Mouse (Mus musculus) yolk sac, embryonic 10.5 days (tissue): ENCODE measurements around the gene Psmd2.
"Not testable (repeated sequence)": the region's sequence is repeated elsewhere in the genome, so short reads cannot be mapped to it uniquely, and the experiment has no call there.

Source experiments
- DNase-seq: peaks from one replicate; pipeline ENCODE4 v3.0.0-alpha.2; 2017; ENCODE audit warnings: low spot score

The Psmd2 gene

DNA sequence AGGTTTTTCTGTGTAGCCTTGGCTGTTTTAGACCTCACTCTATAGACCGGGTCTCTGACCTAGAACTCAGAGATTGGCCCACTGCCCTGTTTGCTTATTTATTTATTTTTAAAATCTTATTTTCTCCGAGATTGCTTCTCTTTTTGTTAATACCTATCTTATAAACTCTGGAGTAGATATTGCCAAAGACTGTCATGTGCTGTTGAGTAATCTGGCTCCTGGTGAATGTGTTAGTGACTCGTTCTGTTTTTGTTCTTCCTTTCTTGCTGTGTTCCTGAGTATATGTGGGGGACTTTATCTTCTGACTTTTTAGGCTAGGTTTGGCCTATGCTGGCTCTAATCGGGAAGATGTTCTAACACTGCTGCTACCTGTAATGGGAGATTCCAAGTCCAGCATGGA lies 6.2 kb downstream of the Psmd2 start:
- DNase-seq: no peak

DNA sequence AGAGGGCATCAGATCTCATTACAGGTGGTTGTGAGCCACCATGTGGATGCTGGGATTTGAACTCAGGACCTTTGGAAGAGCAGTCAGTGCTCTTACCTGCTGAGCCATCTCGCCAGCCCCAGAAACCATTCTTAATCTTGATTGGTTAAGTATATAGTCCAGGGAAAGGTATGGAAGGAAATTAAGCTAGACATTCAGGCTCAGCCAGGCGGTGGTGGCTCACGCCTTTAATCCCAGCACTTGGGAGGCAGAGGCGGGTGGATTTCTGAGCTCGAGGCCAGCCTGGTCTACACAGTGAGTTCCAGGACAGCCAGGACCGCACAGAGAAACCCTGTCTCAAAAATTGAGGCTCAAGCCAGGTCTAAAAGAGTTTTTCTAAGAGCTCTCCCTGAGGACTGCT lies 16.6 kb downstream of the Psmd2 start, which contains the start of gene Eif4g1:
Gene Eif4g1, plus strand, starts transcription at position 301 of the 400 bp plus-strand sequence.
- DNase-seq: not testable (repeated sequence)

DNA sequence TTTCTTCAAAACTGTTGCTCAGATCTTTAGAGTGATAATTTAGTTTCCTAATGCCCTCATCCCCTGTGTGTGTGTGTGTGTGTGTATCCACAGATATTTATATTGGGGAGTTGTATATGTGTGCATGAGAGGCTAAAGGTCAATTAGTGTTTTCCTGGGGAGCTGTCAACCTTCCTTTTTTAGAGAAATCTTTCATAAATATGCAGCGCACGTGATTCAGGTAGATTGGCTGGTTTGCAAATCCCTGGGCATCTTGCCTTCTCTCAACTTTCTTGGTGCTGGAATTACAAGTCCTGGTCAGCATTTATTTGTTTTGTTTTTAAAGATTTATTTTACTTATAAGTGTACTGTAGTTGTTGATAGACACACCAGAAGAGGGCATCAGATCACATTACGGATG lies 18.8 kb downstream of the Psmd2 start:
- DNase-seq: no peak

DNA sequence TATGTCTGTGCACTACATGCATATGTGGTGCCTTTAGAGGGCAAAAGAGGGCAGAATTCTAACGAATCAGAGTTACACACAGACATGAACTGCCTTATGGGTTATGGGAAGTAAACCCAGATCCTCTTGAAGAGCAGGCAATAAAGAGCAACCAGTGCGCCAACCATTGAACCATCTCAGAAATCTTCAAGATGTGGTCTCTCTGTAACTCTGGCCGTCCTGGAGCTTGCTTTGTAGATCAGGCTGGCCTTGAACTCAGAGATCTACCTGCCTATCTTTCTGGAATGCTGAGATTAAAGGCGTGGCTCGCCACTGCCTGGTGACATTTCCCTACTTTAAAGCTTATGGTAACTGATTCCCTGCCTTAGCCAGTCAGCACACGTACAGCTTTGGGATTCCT lies 20.4 kb downstream of the Psmd2 start:
- DNase-seq: no peak

DNA sequence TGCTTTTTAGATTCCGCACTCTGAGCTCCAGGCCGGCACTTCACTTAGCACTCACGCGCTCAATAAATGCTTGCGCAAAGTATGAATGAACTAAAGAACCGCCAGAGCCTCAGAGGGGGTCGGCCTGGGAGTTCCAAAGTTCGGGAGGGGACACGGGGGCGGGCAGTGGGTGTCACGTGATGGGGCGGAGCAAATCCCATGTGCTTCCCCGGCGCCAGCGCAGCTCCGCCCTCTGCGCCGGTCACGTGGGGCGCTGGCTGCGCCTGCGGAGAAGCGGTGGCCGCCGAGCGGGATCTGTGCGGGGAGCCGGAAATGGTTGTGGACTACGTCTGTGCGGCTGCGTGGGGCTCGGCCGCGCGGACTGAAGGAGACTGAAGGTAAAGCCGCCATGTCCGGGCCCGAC lies 21.0 kb downstream of the Psmd2 start:
- DNase-seq: peak; percentile 97

DNA sequence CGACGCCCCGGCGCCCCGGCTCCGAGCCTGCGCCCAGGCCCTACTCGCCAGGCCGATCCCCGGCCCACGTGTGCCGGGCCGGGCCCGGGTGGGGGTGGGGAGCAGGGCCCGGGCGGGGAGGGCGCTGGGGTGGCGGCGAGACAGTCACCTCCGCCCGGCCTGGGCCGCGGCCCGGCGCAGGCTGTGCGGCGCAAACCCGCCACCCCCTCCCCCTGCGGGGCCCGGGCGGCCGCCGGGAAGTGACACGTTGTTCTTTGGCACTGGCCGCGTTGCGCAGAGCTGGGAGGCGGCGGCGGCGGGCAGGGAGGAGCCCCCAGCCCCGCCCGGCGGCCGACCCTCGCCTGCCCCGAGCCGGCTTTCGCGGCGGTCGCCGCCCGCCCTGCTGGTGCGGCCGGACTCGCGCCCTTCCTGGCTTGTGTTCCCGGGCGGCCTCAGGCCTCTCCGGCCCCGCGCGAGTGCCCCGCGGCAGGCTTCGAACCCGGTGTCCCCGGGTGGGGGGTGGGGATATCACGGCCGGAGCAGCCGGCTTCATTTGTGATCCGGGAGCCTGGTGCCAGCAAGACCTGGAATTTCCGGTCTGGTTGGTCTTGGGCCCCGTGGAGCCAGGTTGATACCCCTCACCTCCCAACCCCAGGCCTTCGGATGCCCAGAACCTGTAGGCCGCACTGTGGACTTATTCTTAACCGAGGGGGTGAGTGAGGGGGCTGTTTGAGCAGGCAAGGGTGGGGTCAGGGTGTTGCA lies 21.7 kb downstream of the Psmd2 start:
- peak; percentile 66 for DNase-seq

DNA sequence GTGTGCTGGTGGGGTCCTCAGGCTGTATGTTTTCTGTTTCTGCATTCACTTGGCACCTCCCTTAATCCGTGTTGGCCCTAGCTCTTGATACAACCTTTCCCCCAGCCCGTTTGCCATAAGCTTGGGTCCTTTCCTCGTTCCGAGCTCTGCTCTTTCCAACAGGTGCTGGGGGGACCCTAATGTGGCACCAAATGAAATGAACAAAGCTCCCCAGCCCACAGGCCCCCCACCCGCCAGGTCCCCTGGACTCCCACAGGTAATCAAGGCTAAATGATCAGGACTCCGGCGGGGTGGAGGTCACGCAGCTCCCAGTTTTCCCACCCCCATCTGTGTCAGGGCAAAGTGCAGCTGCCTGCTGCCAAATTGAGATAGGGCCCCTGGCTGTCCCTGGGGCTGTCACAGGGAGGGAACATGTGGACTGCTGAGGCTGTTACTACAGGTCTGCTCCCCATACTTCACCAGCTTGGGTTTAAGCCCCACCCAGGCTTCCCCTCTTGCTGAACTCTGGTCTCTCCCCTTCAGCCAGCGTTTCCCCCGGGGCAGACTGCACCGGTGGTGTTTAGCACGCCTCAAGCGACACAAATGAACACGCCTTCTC lies 22.4 kb downstream of the Psmd2 start:
- DNase-seq: peak; percentile 73

DNA sequence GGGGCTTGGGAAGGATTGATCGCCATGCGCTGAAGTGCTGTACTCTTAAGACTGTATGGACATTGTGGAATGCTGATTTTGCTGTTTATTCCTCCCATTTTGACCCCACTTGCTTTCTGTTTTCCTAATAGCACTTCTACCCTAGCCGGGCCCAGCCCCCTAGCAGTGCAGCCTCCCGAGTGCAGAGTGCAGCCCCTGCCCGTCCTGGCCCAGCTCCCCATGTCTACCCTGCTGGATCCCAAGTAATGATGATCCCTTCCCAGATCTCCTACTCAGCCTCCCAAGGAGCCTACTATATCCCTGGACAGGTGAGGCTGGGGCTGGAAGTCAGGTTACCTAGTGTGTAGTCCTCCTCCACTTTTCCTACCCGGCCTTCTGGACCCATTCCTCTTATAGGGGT lies 23.8 kb downstream of the Psmd2 start:
- no peak for DNase-seq

DNA sequence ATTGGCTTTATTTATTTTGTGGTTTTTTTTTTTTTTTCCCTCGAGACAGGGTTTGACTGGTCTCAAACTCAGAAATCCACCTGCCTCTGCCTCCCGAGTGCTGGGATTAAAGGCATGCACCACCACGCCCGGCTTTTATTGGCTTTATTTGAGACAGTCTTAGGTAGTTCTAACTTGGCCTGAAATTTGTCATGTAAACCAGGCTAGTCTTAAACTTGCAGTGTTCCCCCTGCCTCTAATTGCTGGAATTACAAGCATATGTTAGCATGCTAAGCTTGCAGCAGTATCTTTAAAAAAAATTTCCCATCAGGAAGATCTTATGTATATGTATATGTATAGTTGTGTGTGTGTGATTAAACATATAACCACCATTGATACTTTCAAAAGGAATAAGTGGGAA lies 25.2 kb downstream of the Psmd2 start:
- DNase-seq: no peak

DNA sequence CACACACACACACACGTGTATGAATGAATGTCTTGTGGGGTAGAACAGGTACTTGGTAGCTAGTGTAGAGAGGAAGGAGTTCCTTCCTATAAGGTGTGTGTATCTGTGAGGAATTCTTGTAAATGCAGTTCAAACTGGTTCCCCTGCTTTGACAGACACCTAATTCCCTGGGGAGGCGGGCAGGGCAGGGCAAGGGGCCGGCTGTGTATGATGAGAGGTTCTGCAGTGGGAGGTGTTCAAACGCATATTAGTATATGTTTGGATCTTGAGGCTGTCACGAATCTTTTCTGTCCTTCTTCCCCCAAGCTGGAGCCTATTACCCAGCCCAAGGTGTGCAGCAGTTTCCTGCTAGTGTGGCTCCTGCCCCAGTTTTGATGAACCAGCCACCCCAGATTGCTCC lies 25.9 kb downstream of the Psmd2 start:
- no peak for DNase-seq

DNA sequence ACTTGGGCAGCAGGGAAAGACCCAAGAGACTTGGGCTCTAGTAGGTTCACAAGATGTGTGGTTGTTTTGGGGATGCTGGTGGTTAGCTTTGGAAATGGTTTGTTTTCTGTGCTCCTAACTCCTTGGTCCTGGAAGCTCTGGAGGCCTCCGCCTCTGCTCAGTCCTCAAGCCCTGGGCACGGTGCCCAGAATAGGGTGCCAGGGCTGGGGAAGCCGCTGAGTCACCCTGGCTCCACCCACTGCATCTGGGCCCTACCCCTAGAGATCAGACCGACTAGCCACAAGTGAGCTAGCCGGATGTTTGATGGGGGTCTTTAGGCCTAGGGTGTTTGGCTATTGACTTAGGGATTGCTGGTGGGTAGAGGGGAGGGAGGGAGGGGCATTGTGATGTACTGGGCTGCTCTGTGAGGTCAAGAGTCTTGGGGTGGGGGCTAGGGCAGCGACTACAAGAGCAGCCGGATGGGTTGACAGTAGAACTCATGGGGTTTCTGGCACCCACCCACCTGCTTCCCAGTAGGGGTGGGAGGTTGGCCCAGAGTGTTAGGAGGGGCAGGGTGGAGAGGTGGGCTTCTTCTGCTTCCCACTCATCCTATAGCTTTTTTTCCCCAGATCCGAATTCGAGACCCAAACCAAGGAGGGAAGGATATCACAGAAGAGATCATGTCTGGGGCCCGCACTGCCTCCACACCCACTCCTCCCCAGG lies 26.7 kb downstream of the Psmd2 start:
- DNase-seq: no peak

DNA sequence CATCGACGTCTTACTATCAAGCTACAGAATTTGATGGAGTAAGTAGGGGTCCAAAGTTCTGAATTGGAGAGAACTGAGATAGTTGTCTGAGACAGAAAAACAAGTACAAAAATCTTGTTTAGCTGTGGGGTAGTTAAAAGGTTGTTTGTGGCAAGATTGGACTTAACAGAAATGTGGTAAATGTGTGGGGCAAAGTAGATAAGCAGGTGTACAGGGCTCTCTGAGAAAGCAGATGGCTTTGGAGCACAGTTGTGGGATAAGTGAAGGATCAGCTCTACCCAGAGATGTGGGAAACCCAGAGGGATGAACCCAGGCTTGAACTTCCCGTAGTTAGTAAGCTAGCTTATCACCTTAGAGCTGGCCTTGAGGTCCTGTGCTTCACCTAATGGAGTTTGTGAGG lies 39.3 kb downstream of the Psmd2 start:
- DNase-seq: no peak

DNA sequence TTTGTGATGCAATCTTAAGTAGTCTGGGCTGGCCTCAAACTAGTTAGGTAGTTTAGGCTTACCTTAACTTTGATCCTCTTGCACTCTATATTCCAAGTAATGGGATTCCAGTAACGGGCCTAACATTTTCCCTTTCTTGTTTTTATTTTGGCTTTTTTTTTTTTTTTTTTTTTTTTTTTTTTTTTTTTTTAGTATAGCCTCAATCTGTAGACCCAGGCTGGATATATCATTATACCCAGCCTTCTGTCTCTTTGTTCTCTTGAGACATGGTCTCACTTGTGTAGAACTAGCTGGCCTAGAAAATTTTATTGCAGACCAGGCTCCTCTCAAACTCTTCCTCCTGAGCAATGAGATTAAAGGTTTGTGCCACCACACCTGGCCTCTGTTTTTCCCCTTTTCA lies 40.2 kb downstream of the Psmd2 start:
- no peak for DNase-seq

DNA sequence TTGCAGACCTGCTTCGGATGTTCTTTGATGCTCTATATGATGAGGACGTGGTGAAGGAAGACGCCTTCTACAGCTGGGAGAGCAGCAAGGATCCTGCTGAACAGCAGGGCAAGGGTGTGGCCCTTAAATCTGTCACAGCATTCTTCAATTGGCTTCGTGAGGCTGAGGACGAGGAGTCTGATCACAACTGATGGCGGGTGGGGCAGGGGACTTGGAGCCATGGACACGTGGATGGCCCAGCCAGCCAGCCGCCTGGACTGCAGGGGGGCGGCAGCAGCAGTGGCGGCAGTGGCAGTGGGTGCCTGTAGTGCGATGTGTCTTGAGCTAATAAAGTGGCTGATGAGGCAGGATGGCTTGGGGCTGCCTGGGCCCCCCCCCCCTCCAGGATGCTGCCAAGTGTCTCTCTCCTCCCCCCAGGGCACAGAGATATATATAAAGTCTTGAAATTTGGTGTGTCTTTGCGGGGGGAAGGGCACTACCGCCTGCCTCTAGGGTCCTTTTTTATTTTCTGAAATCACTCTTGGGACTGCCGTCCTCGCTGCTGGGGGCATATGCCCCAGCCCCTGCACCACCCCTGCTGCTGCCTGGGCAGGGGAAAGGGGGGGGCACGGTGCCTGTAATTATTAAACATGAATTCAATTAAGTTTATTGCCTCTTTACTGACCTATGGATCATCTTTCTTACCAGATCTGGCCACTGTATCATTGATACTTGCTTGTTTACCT lies 41.0 kb downstream of the Psmd2 start:
- DNase-seq: no peak

DNA sequence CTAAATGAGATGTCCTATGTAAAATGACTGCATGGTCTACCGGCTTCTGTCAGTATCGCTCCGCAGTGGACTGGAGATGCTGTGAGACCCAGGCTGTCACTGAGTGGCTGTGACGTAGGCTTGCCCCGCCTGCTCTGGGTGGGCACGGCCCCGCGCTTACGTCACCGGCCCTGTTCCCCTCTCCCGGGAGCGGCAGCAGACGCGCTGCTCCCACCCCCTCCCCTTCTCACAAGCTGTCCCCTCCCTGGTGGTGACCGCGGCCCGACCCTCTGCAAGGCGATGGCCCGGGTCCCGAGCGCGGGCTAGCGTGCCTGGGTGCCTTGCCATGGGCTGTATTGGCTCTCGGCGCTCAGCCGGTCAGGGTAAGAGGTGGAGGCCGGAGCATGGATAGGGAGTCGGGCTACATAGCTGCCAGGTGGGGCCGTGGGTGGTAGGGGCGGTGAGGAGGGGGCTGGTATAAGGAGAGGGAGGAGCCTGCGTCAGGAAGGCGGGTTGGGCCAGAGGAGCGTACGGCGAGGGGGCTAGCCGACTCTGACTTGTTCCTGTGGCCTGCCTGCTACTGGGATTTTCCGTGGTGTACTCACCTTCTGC lies 41.8 kb downstream of the Psmd2 start, which contains the start of gene Fam131a:
Gene Fam131a, plus strand, starts transcription at position 131 of the 591 bp plus-strand sequence.
- peak; percentile 95 for DNase-seq

DNA sequence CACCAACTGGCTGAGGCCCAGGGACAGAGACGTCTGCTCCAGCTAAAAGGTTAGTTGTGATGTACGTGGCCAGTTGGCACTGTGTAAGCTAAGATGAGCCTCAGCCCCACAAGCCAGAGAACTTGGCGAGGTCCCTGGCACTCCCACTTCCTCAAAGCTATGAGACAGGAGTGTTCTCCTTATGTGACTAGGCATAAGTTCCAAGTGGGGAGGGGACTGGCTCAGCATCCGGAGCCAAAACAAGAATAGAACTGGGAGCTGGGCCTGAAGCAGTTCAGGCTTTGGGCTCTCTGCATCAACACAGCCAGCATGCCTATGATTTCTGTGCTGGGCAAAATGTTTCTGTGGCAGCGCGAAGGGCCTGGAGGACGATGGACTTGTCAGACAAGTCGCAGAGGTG lies 43.3 kb downstream of the Psmd2 start:
- DNase-seq: no peak

DNA sequence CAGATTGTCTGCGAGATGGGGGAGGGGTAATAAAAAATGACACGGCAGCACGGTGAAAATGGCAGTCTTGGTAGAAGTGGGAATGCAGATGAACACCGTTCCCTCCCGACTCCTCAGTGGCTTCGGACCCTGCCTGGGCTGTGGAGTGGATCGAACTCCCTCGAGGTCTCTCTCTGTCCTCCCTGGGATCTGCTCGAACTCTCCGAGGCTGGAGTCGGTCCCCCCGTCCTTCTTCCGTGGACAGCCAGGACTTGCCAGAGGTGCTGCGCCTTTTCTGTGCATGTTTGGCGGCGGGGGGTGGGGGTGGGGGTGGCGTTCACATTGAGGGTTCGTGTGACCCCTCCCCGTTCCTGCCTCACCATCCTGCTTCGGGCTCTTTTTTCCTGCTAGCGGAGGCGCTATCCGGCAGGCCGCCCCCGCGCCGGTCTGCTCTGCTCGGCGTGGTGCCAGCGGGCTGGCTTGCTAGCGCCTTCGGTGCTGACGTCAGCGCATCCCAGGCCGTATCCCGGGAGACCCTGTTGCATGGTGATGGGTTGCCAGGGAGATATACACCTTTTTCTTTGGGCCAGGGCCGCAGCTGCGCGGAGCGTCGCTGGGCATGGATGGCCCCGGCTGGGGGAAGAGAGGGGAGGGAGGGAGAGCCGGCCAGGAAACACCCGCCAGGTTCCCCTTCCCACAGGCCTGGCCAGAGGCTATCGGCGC lies 44.3 kb downstream of the Psmd2 start:
- peak; percentile 67 for DNase-seq

DNA sequence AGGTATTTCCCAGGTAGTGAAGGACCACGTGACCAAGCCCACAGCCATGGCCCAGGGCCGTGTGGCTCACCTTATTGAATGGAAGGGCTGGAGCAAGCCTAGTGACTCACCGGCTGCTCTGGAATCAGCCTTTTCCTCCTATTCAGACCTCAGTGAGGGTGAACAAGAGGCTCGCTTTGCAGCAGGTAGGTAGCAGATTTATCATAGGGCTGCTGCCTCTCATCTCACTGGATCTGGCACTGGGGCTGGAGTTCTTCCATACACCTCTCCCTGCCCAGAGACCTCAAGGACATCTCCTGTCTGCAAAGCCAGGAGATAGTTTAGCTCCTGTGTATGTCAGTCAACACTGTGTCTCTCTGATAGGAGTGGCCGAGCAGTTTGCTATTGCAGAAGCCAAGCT lies 47.8 kb downstream of the Psmd2 start:
- no peak for DNase-seq

DNA sequence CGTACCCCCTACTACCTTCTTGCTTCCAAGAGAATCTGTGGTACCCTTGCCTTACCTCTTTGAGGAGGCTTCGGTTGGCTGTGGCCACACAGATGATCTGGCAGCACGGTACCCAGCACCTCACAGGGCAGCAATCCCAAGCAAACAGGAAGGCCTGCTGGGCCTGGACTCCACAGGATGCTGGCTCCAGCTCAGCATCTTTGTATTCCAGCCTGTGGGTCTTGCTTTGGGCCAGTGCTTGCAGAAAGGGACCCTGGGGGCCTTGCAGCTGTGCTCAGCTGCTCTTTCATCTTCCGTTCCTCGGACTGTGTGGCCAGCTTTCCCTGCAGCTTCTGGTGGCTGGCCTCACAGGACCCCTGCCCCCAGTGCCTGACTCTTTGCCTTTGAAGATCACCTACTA lies 48.6 kb downstream of the Psmd2 start:
- DNase-seq: no peak

DNA sequence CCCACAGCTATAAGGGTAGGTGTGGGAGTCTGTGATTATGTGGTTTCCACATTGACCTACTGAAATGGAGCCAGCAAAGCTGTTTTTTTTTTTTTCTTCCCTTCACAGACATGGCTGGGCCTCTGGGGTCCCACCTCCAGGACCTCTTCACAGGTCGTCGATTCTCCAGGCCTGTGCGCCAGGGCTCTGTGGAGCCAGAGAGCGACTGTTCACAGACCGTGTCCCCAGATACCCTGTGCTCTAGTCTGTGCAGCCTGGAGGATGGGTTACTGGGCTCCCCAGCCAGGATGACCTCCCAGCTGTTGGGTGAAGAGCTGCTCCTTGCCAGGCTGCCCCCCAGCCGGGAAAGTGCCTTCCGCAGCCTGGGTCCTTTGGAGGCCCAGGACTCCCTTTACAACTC lies 49.9 kb downstream of the Psmd2 start:
- no peak for DNase-seq

DNA sequence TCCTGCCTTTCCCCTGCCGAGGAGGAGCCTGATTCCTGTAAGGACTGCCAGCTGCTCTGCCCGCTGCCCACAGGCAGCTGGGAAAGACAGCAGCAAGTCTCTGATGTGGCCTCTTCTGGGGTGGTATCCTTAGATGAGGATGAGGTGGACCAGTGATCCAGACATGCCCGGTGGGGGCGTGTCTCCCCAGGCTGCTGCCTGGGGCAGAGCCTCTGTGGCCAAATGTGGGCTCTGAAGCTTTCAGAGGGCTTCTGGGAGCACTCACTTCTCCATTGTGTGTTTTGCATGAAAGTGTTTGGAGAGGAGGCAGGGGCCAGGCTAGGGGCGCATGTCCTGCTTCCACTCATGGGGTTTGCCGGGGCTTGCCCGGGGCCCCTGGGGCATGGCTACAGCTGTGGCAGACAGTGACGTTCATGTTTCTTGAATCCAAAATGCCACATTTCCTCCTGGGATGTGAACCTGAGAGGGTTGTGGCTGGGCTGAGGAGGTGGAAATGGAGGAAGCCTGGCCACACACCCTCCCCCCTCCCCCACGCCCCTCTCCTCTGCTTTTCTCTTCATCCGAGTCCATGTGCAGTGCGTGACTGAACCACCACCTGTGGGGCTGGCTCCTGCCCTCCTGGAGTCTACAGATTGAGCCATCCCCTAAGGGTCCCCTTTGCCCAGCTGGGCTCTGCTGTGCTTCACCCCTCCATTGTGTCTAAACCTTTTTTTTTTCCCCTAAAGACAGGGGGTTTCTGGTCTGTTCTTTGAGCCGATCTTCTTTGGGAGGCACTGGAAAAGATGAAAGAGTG lies 50.5 kb downstream of the Psmd2 start:
- DNase-seq: no peak
